Mouse (Mus musculus) kidney, embryonic 14.5 days (tissue): ENCODE measurements around the gene Ewsr1. TPM values are rescaled to one million over a fixed set of nuclear protein-coding genes. Genes with fewer than 3 reads are reported as not detected.

Source experiments
- microRNA-seq: library from miRNA; unstranded; fragments of <30 nt; microRNA quantifications from one replicate; pipeline ENCODE4, GENCODE M21; 2016
- polyA plus RNA-seq: library from polyadenylated mRNA; unstranded; fragments of >200 nt; fragmentation: Nextera tagmentation; extraction: Ambion mirVana; gene quantifications from 2 replicates; pipeline ENCODE4 v1.2.1, GENCODE M21; 2014

Ewsr1 gene
- polyA plus RNA-seq, 1 experiment from 2014 or later, result 506 TPM

Small RNA genes lying within 50 kb of the gene (microRNA-seq; reads per million reads assigned to microRNA genes)
- gene Gm47296, result not detected

Other genes with a start within 250 kb of the Ewsr1 start
- gene Nf2, start 249.7 kb downstream of the Ewsr1 start, polyA plus RNA-seq, result 21.6 and 48.1 TPM in 2 replicates
- 56.4 and 67.4 TPM in 2 replicates for gene Nipsnap1, start 225.3 kb downstream of the Ewsr1 start, polyA plus RNA-seq
- gene Thoc5, start 203.9 kb downstream of the Ewsr1 start, polyA plus RNA-seq, result 39.4 and 47.1 TPM in 2 replicates
- 0.22 and 0.23 TPM in 2 replicates for gene Nefh, start 151.2 kb downstream of the Ewsr1 start, polyA plus RNA-seq
- 35.1 and 62.6 TPM in 2 replicates for gene Ap1b1, start 112.4 kb downstream of the Ewsr1 start, polyA plus RNA-seq
- 4.1 and 4.6 TPM in 2 replicates for gene Rasl10a, start 41.1 kb downstream of the Ewsr1 start, polyA plus RNA-seq
- gene Gas2l1, start 33.9 kb downstream of the Ewsr1 start, polyA plus RNA-seq, result 30.2 and 47.3 TPM in 2 replicates
- gene Rhbdd3, start 340 bp downstream of the Ewsr1 start, polyA plus RNA-seq, result 25.5 and 29.0 TPM in 2 replicates
- gene Emid1, start 53.0 kb upstream of the Ewsr1 start, polyA plus RNA-seq, result 141 and 178 TPM in 2 replicates
- 7.8 and 17.2 TPM in 2 replicates for gene Kremen1, start 162.3 kb upstream of the Ewsr1 start, polyA plus RNA-seq